Mouse (Mus musculus) stomach, embryonic 15.5 days (tissue): ENCODE results near the gene Senp3. TPM values are rescaled to one million over a fixed set of nuclear protein-coding genes. Genes with fewer than 3 reads are reported as not detected.
"Not testable (repeated sequence)": the region's sequence is repeated elsewhere in the genome, so short reads cannot be mapped to it uniquely, and the experiment has no call there.

ENCODE experiments used
- ATAC-seq: fragments of 200-750 bp; cut with Nextera tagmentation; 2 replicates; pipeline ENCODE4 v1.8.0; 2017; ENCODE audit warnings: low read depth, moderate number of reproducible peaks, moderate TSS enrichment; ENCODE audit not compliant: insufficient read depth, low FRiP score
- H3K27ac ChIP-seq: fragments of 300-500 bp; sonication (generic); 2 replicates; pipeline ENCODE4 v1.5.1; 2015; ENCODE audit warnings: mild to moderate bottlenecking, inconsistent platforms
- H3K27me3 ChIP-seq: fragments of 300-500 bp; sonication (generic); replicated peaks from 2 replicates; pipeline ENCODE4 v1.6.1; 2015; ENCODE audit warnings: inconsistent platforms
- H3K36me3 ChIP-seq: fragments of 300-500 bp; sonication (generic); 2 replicates; pipeline ENCODE4 v1.6.1; 2015; ENCODE audit warnings: inconsistent platforms
- H3K4me1 ChIP-seq: fragments of 300-500 bp; sonication (generic); 2 replicates; pipeline ENCODE4 v1.6.1; 2015; ENCODE audit warnings: inconsistent platforms
- H3K4me2 ChIP-seq: fragments of 300-500 bp; sonication (generic); 2 replicates; pipeline ENCODE4 v1.6.1; 2015; ENCODE audit warnings: mild to moderate bottlenecking, inconsistent platforms
- H3K4me3 ChIP-seq: fragments of 300-500 bp; sonication (generic); replicated peaks from 2 replicates; pipeline ENCODE4 v1.5.1; 2015; ENCODE audit warnings: inconsistent platforms
- H3K9ac ChIP-seq: fragments of 300-500 bp; sonication (generic); 2 replicates; pipeline ENCODE4 v1.6.1; 2015; ENCODE audit warnings: inconsistent platforms
- H3K9me3 ChIP-seq: fragments of 300-500 bp; sonication (generic); 2 replicates; pipeline ENCODE4 v1.6.1; 2016; ENCODE audit warnings: inconsistent platforms
- WGBS: fragments of 180-500 bp; shearing (Covaris S2); methylation state at CpG from one replicate; pipeline ENCODE4 v1.1.7; 2015; 5-methylcytosine and 5-hydroxymethylcytosine counted together
- microRNA counts: library from miRNA; unstranded; fragments of <30 nt; microRNA quantifications from one replicate; lab custom pipeline; 2016
- microRNA-seq: library from miRNA; unstranded; fragments of <30 nt; microRNA quantifications from one replicate; pipeline ENCODE4, GENCODE M21; 2016
- polyA plus RNA-seq: library from polyadenylated mRNA; unstranded; fragments of >200 nt; fragmentation: Nextera tagmentation; extraction: Ambion mirVana; gene quantifications from 2 replicates; pipeline ENCODE4 v1.2.1, GENCODE M21; 2015

Senp3 gene
- polyA plus RNA-seq, 1 experiment from 2014 or later = 74.5 TPM

GRCm38 (mm10) chr11:69628286-69628685, 53.6 kb downstream of the Senp3 start:
- Histone ChIP-seq H3K4me3 (no peak overlapping the region), H3K9ac (no peak overlapping the region), H3K4me1 (no peaks in the 10 kb centered on the region), H3K36me3 (no peaks in the 10 kb centered on the region), H3K27me3 (no peaks in the 10 kb centered on the region), H3K27ac (no peak overlapping the region), H3K9me3 (no peaks in the 10 kb centered on the region), H3K4me2 (no peak overlapping the region)
- 36% methylated on average over 6 of the region's 6 CpGs for WGBS
- ATAC-seq = no peak

- 81% methylated on average over 2 of the region's 2 CpGs for WGBS
- not testable (repeated sequence) for H3K4me2 ChIP-seq, H3K4me3 ChIP-seq, H3K36me3 ChIP-seq, H3K27ac ChIP-seq, H3K27me3 ChIP-seq, ATAC-seq, H3K4me1 ChIP-seq, H3K9me3 ChIP-seq, H3K9ac ChIP-seq
Observed at GRCm38 (mm10) chr11:69624339-69624738, 57.5 kb downstream of the Senp3 start.

MicroRNAs encoded within 50 kb of the gene (microRNA counts, 519-probe panel; counts per million panel counts)
- microRNA mmu-miR-1934 (lab: Ali Mortazavi, UCI) = not detected
- 2,974 counts per million, percentile 75 among the panel's probes with 10 or more counts for microRNA mmu-miR-467f (lab: Ali Mortazavi, UCI)

Small RNA genes within 50 kb of the gene (microRNA-seq; reads per million reads assigned to microRNA genes)
- 3.1 reads per million, percentile 12 among the genes with 10 or more reads in this experiment for gene Mir1934
- gene Mir467f = not detected

Other genes starting within 250 kb of the Senp3 start
- 0.81 and 1.1 TPM in 2 replicates for gene Dnah2, start 133.0 kb downstream of the Senp3 start, polyA plus RNA-seq
- 10.4 and 12.6 TPM in 2 replicates for gene Efnb3, start 121.9 kb downstream of the Senp3 start, polyA plus RNA-seq
- gene Wrap53, start 101.8 kb downstream of the Senp3 start, polyA plus RNA-seq = 21.6 and 24.5 TPM in 2 replicates
- gene Trp53, start 101.7 kb downstream of the Senp3 start, polyA plus RNA-seq = 122 and 130 TPM in 2 replicates
- gene Atp1b2, start 76.1 kb downstream of the Senp3 start, polyA plus RNA-seq = 7.5 and 7.7 TPM in 2 replicates
- 0.99 and 2.1 TPM in 2 replicates for gene Shbg, start 64.2 kb downstream of the Senp3 start, polyA plus RNA-seq
- 14.4 and 17.8 TPM in 2 replicates for gene Sat2, start 60.1 kb downstream of the Senp3 start, polyA plus RNA-seq
- gene Fxr2, start 49.1 kb downstream of the Senp3 start, polyA plus RNA-seq = 21.0 and 27.0 TPM in 2 replicates
- 3.7 and 6.0 TPM in 2 replicates for gene Sox15, start 26.8 kb downstream of the Senp3 start, polyA plus RNA-seq
- gene Mpdu1, start 19.4 kb downstream of the Senp3 start, polyA plus RNA-seq = 58.7 and 66.1 TPM in 2 replicates
- 15.5 and 16.3 TPM in 2 replicates for gene Cd68, start 15.9 kb downstream of the Senp3 start, polyA plus RNA-seq
- 442 and 514 TPM in 2 replicates for gene Eif4a1, start 9.7 kb downstream of the Senp3 start, polyA plus RNA-seq
- gene Tnfsf13, start 3.7 kb upstream of the Senp3 start, polyA plus RNA-seq = 0.31 and 0.61 TPM in 2 replicates
- 8.0 and 8.9 TPM in 2 replicates for gene Tnfsf12, start 13.8 kb upstream of the Senp3 start, polyA plus RNA-seq
- 3.3 and 3.5 TPM in 2 replicates for gene Tnfsfm13, start 14.0 kb upstream of the Senp3 start, polyA plus RNA-seq
- gene Polr2a, start 76.6 kb upstream of the Senp3 start, polyA plus RNA-seq = 21.0 and 25.8 TPM in 2 replicates
- gene Slc35g3, start 79.9 kb upstream of the Senp3 start, polyA plus RNA-seq = 0.12 TPM in 1 of 2 replicates, not detected in the other
- 2.7 and 3.0 TPM in 2 replicates for gene Zbtb4, start 83.8 kb upstream of the Senp3 start, polyA plus RNA-seq
- gene Chrnb1, start 113.9 kb upstream of the Senp3 start, polyA plus RNA-seq = 5.1 and 6.0 TPM in 2 replicates
- 2.2 and 2.4 TPM in 2 replicates for gene Fgf11, start 119.8 kb upstream of the Senp3 start, polyA plus RNA-seq
- 19.9 and 20.4 TPM in 2 replicates for gene Tmem102, start 123.5 kb upstream of the Senp3 start, polyA plus RNA-seq
- not detected in 2 replicates for gene Gm39566, start 133.2 kb upstream of the Senp3 start, polyA plus RNA-seq
- not detected in 2 replicates for gene Spem2, start 136.4 kb upstream of the Senp3 start, polyA plus RNA-seq
- not detected in 2 replicates for gene Spem1, start 140.1 kb upstream of the Senp3 start, polyA plus RNA-seq
- 6.3 and 7.4 TPM in 2 replicates for gene Nlgn2, start 155.7 kb upstream of the Senp3 start, polyA plus RNA-seq
- 400 and 416 TPM in 2 replicates for gene Tmem256, start 156.4 kb upstream of the Senp3 start, polyA plus RNA-seq
- 80.8 and 81.3 TPM in 2 replicates for gene Plscr3, start 164.3 kb upstream of the Senp3 start, polyA plus RNA-seq
- gene Tnk1, start 176.6 kb upstream of the Senp3 start, polyA plus RNA-seq = 12.9 and 15.4 TPM in 2 replicates
- not detected in 2 replicates for gene Tmem95, start 195.9 kb upstream of the Senp3 start, polyA plus RNA-seq
- 7.8 and 9.2 TPM in 2 replicates for gene Kctd11, start 199.3 kb upstream of the Senp3 start, polyA plus RNA-seq
- 5.0 and 6.1 TPM in 2 replicates for gene Acap1, start 213.5 kb upstream of the Senp3 start, polyA plus RNA-seq
- gene 2810408A11Rik, start 218.9 kb upstream of the Senp3 start, polyA plus RNA-seq = 7.5 and 10.4 TPM in 2 replicates
- 7.2 and 8.0 TPM in 2 replicates for gene Neurl4, start 219.0 kb upstream of the Senp3 start, polyA plus RNA-seq
- 66.2 and 69.1 TPM in 2 replicates for gene Gps2, start 231.8 kb upstream of the Senp3 start, polyA plus RNA-seq
- gene Eif5a, start 239.9 kb upstream of the Senp3 start, polyA plus RNA-seq = 1,591 and 1,597 TPM in 2 replicates